ENCODE assay signal across 12 mouse cellular contexts in the genomic region with DNA sequence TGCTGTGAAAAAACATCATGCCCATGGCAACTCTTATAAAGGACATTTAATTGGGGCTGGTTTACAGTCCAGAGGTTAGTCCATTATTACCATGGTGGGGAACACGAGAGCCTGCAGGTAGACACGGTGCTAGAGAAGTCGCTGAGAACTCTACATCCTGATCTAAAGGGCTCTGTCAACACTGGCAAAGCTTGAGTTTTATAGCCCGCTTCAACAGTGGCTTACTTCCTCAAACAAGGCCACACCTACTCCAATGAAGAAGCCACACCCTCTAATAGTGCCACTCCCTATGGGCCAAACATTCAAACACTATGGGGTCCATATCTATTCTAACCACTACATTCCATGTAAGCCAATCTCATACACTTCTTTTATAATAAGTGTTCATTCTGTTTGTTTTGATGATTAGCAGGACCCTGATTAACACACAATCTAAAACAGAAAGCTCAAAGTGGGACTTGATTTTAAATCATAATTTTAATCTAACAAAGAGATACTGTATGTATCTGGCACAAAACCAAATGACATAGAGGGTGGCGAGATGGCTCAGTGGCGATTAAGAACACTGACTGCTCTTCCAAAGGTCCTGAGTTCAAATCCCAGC.
A peak's percentile ranks its signal among the peaks of the same experiment; 100 is the strongest.
DNase-seq lines count a peak whose midpoint lies in the region; ATAC-seq and TF ChIP-seq lines count a peak whose summit lies in the region.
"Had no signal": no experiment of that assay in that cellular context is flagged by ENCODE, and none has a peak within 500 bp of the region (broad histone marks: within the 10 kb centered on the region; RNA-seq: fewer than 3 reads in every experiment).

No protein-coding gene starts in this region.

- H3K9me3 ChIP-seq in heart, embryonic 10.5 days, result no peaks in the 10 kb centered on the region
- H3K9me3 ChIP-seq in heart, embryonic 11.5 days (replicated peaks; ENCODE audit: control insufficient read depth, low read length), result no peaks in the 10 kb centered on the region
- no peaks in the 10 kb centered on the region for H3K9me3 ChIP-seq in MEL (replicated peaks; ENCODE audit: insufficient read depth, low read length)
- H3K9me3 ChIP-seq: hindbrain, embryonic 15.5 days; midbrain, embryonic 12.5 days had no signal

- no peak overlapping the region for H3K9ac ChIP-seq in heart, embryonic 11.5 days (ENCODE audit: low read depth, low read length)
- H3K9ac ChIP-seq in MEL (ENCODE audit: control insufficient read depth, low read depth, low read length, poor library complexity, severe bottlenecking), result peak overlapping the region; percentile 56
- H3K9ac ChIP-seq: hindbrain, embryonic 15.5 days; lung, embryonic 14.5 days; midbrain, embryonic 12.5 days had no signal

- no peak for TF ChIP-seq RAD21 in MEL (IDR thresholded peaks at IDR 0.05; ENCODE audit: low read depth, low read length)

- no peak for TF ChIP-seq CTCF in MEL (IDR thresholded peaks at IDR 0.05 in 2 of 3, conservative IDR thresholded peaks at IDR 0.05 in 1 of 3; ENCODE audit: control insufficient read depth in 1 of 3, insufficient read depth in 1 of 3, low read depth in 2 of 3, low read length in 3 of 3, poor library complexity in 1 of 3, severe bottlenecking in 1 of 3)
- TF ChIP-seq CTCF in layer of hippocampus, adult 2 months (conservative IDR thresholded peaks at IDR 0.05), result no peak

- H3K79me2 ChIP-seq in MEL (ENCODE audit: control insufficient read depth, insufficient read depth, low read length, poor library complexity), result no peaks in the 10 kb centered on the region; the same call in 1 of the 2 replicates

- no peaks in the 10 kb centered on the region for H3K27me3 ChIP-seq in heart, embryonic 10.5 days (ENCODE audit: insufficient read depth, poor library complexity, severe bottlenecking)
- peaks cover 3% of the 10 kb centered on the region; the same call in 1 of the 2 replicates for H3K27me3 ChIP-seq in heart, embryonic 11.5 days (ENCODE audit: control insufficient read depth, insufficient read depth, low read length)
- H3K27me3 ChIP-seq in MEL (ENCODE audit: control insufficient read depth in 1 of 2, insufficient read depth in 2 of 2, low read length in 2 of 2), result no peaks in the 10 kb centered on the region
- H3K27me3 ChIP-seq: hindbrain, embryonic 15.5 days had no signal

- 71% methylated on average over 6 of the region's 6 CpGs for WGBS in heart, embryonic 10.5 days
- WGBS in heart, embryonic 11.5 days (ENCODE audit: insufficient replicate concordance), result 72% methylated on average over 6 of the region's 6 CpGs

- no peak for ATAC-seq in heart, embryonic 11.5 days (replicated peaks; ENCODE audit: insufficient number of reproducible peaks, low FRiP score, low TSS enrichment)
- ATAC-seq in megakaryocyte progenitor cell, adult 5-6 weeks (replicated peaks; ENCODE audit: poor library complexity), result peak; percentile 17

- H3K4me2 ChIP-seq in heart, embryonic 11.5 days, result no peak overlapping the region
- H3K4me2 ChIP-seq: hindbrain, embryonic 15.5 days; lung, embryonic 14.5 days; midbrain, embryonic 12.5 days had no signal

- no peak overlapping the region for H3K27ac ChIP-seq in heart, embryonic 10.5 days
- H3K27ac ChIP-seq in heart, embryonic 11.5 days (ENCODE audit: low read depth, low read length), result no peak overlapping the region
- peak overlapping the region; percentile 44 for H3K27ac ChIP-seq in MEL (ENCODE audit: control insufficient read depth, low read depth, low read length)
- H3K27ac ChIP-seq in layer of hippocampus, adult 2 months, result no peak overlapping the region
- H3K27ac ChIP-seq: hindbrain, embryonic 15.5 days; midbrain, embryonic 12.5 days had no signal

- peak in 1 of 2 experiments; percentile 78; a peak in 2 of 4 replicates for TF ChIP-seq POLR2A in MEL (IDR thresholded peaks at IDR 0.05; ENCODE audit: control insufficient read depth in 1 of 2, insufficient read depth in 1 of 2, low read depth in 1 of 2, low read length in 2 of 2, poor library complexity in 1 of 2)

- TF ChIP-seq EP300 in MEL (IDR thresholded peaks at IDR 0.05; ENCODE audit: low read depth in 1 of 2, low read length in 2 of 2), result peak in 1 of 2 experiments; percentile 44; a peak in 1 of 4 replicates

- intact Hi-C loops in left cerebral cortex, postnatal 25 days (cut with DNase I), result no loop called here

- H3K4me1 ChIP-seq in heart, embryonic 10.5 days, result peaks cover 16% of the 10 kb centered on the region
- peaks cover 12% of the 10 kb centered on the region for H3K4me1 ChIP-seq in heart, embryonic 11.5 days (ENCODE audit: control insufficient read depth, insufficient read depth, low read length)
- peaks cover 16 to 31% of the 10 kb centered on the region in 2 experiments for H3K4me1 ChIP-seq in MEL (ENCODE audit: control insufficient read depth in 1 of 2, insufficient read depth in 2 of 2, low read length in 2 of 2)

- no peak overlapping the region for H3K4me3 ChIP-seq in heart, embryonic 10.5 days
- H3K4me3 ChIP-seq in heart, embryonic 11.5 days (ENCODE audit: low read depth, low read length), result no peak overlapping the region
- H3K4me3 ChIP-seq in MEL (ENCODE audit: control insufficient read depth in 1 of 2, insufficient read depth in 1 of 2, low read depth in 2 of 2, low read length in 2 of 2), result peak overlapping the region; percentile 26 to 36
- no peak overlapping the region for H3K4me3 ChIP-seq in layer of hippocampus, adult 2 months
- H3K4me3 ChIP-seq: hindbrain, embryonic 15.5 days; midbrain, embryonic 12.5 days had no signal

- H3K36me3 ChIP-seq in heart, embryonic 10.5 days, result no peaks in the 10 kb centered on the region
- H3K36me3 ChIP-seq in heart, embryonic 11.5 days (ENCODE audit: control insufficient read depth, insufficient read depth, low read length), result no peaks in the 10 kb centered on the region
- peaks cover 0 to 39% of the 10 kb centered on the region in 2 experiments; a peak in 2 of 4 replicates for H3K36me3 ChIP-seq in MEL (ENCODE audit: control insufficient read depth in 1 of 2, insufficient read depth in 2 of 2, low read length in 2 of 2)
- H3K36me3 ChIP-seq: hindbrain, embryonic 15.5 days; midbrain, embryonic 12.5 days had no signal

- DNase-seq in heart, embryonic 10.5 days (ENCODE audit: low spot score), result peak; percentile 42
- peak; percentile 97 for DNase-seq in MEL (ENCODE audit: low read depth, low spot score)
- peak; percentile 28 for DNase-seq in liver
- no peak for DNase-seq in cerebellum, postnatal 36 days
- DNase-seq in layer of hippocampus, adult 2 months (ENCODE audit: low spot score in 2 of 2), result no peak
- no peak for DNase-seq in left cerebral cortex, postnatal 25 days (ENCODE audit: low spot score in 2 of 2)
- DNase-seq: cerebellum, adult 18-20 months; lung, embryonic 14.5 days had no signal

TF ChIP-seq in MEL, 35 proteins besides CTCF, POLR2A, EP300 and RAD21 (continues in another document):
- no peak for TF ChIP-seq MAZ (IDR thresholded peaks at IDR 0.05; ENCODE audit: low read depth, low read length)
- peak; percentile 66; the same call in 1 of the 2 replicates for TF ChIP-seq SIN3A (IDR thresholded peaks at IDR 0.05; ENCODE audit: low read length)
- no peak for TF ChIP-seq POLR2AphosphoS2 (IDR thresholded peaks at IDR 0.05; ENCODE audit: low read length)
- TF ChIP-seq RCOR1 (IDR thresholded peaks at IDR 0.05; ENCODE audit: low read depth, low read length), result peak; percentile 92
- TF ChIP-seq MAFK (IDR thresholded peaks at IDR 0.05; ENCODE audit: borderline replicate concordance, low read depth, low read length), result no peak
- no peak for TF ChIP-seq BHLHE40 (IDR thresholded peaks at IDR 0.05; ENCODE audit: borderline replicate concordance, low read depth, low read length)
- no peak for TF ChIP-seq MXI1 (IDR thresholded peaks at IDR 0.05; ENCODE audit: low read depth, low read length)
- TF ChIP-seq CHD1 (IDR thresholded peaks at IDR 0.05; ENCODE audit: low read depth, low read length), result no peak
- no peak for TF ChIP-seq TAL1 (IDR thresholded peaks at IDR 0.05; ENCODE audit: low read length)
- TF ChIP-seq MYC (IDR thresholded peaks at IDR 0.05; ENCODE audit: low read depth, low read length), result peak; percentile 59; the same call in 1 of the 2 replicates
- no peak for TF ChIP-seq ZKSCAN1 (IDR thresholded peaks at IDR 0.05; ENCODE audit: low read depth, low read length)
- no peak for TF ChIP-seq KAT2A (conservative IDR thresholded peaks at IDR 0.05; ENCODE audit: low read depth, low read length)
- TF ChIP-seq E2F4 (IDR thresholded peaks at IDR 0.05; ENCODE audit: borderline replicate concordance, low read depth, low read length), result no peak
- TF ChIP-seq POLR2AphosphoS5 (IDR thresholded peaks at IDR 0.05; ENCODE audit: borderline replicate concordance, low read depth, low read length), result no peak
- no peak for TF ChIP-seq ZNF384 (IDR thresholded peaks at IDR 0.05; ENCODE audit: low read depth, low read length)
- TF ChIP-seq USF2 (IDR thresholded peaks at IDR 0.05; ENCODE audit: borderline replicate concordance in 1 of 2, insufficient read depth in 1 of 2, low read depth in 1 of 2, low read length in 2 of 2), result no peak
- no peak for TF ChIP-seq TCF12 (IDR thresholded peaks at IDR 0.05; ENCODE audit: low read depth, low read length)
- TF ChIP-seq SMC3 (IDR thresholded peaks at IDR 0.05; ENCODE audit: low read depth, low read length), result peak; percentile 19; the same call in 1 of the 2 replicates
- peak; percentile 61 for TF ChIP-seq GATA1 (IDR thresholded peaks at IDR 0.05; ENCODE audit: low read depth, low read length)
- TF ChIP-seq ZMIZ1 (IDR thresholded peaks at IDR 0.05; ENCODE audit: low read depth, low read length), result peak; percentile 91
- TF ChIP-seq HCFC1 (IDR thresholded peaks at IDR 0.05; ENCODE audit: low read depth, low read length), result 0 out of 2 replicates have a peak, but pooled peaks have one; percentile 49
- TF ChIP-seq GABPA (IDR thresholded peaks at IDR 0.05; ENCODE audit: low read depth, low read length), result no peak
- peak; percentile 55; the same call in 1 of the 2 replicates for TF ChIP-seq NELFE (IDR thresholded peaks at IDR 0.05; ENCODE audit: low read depth, low read length)
- no peak for TF ChIP-seq NRF1 (IDR thresholded peaks at IDR 0.05; ENCODE audit: insufficient read depth, low read depth, low read length, poor library complexity, severe bottlenecking)
- TF ChIP-seq ETS1 (IDR thresholded peaks at IDR 0.05; ENCODE audit: low read depth, low read length), result peak; percentile 33; the same call in 1 of the 2 replicates
- TF ChIP-seq TBP (IDR thresholded peaks at IDR 0.05; ENCODE audit: low read depth, low read length), result peak; percentile 90
- peak; percentile 74 for TF ChIP-seq ELF1 (IDR thresholded peaks at IDR 0.05; ENCODE audit: low read depth, low read length)
- TF ChIP-seq USF1 (IDR thresholded peaks at IDR 0.05; ENCODE audit: low read depth, low read length), result no peak
- no peak for TF ChIP-seq ZC3H11A (IDR thresholded peaks at IDR 0.05; ENCODE audit: low read depth, low read length)
- no peak for TF ChIP-seq MYB (IDR thresholded peaks at IDR 0.05; ENCODE audit: low read depth, low read length)
- TF ChIP-seq MAX (IDR thresholded peaks at IDR 0.05; ENCODE audit: low read length), result 0 out of 2 replicates have a peak, but pooled peaks have one; percentile 37

Comparison
In these comparisons a context has a peak if more than half of its experiments do, and no peak if none do; other contexts are left out.
1. DNase-seq: peak in heart, embryonic 10.5 days (single experiment), MEL (single experiment) and liver (single experiment); none in cerebellum, postnatal 36 days (0 of 2), layer of hippocampus, adult 2 months (0 of 2) and left cerebral cortex, postnatal 25 days (0 of 2).
2. H3K4me3 ChIP-seq: peak in MEL (2 of 2); none in heart, embryonic 10.5 days (single experiment), heart, embryonic 11.5 days (single experiment) and layer of hippocampus, adult 2 months (single experiment).